Mouse (Mus musculus): Measurements from ENCODE around the gene Nin.

Nin gene

GRCm38 (mm10) chr12:70119552-70119951, 6.0 kb upstream of the Nin start:
- no peak for DNase-seq (ENCODE audit: low spot score)

DNA sequence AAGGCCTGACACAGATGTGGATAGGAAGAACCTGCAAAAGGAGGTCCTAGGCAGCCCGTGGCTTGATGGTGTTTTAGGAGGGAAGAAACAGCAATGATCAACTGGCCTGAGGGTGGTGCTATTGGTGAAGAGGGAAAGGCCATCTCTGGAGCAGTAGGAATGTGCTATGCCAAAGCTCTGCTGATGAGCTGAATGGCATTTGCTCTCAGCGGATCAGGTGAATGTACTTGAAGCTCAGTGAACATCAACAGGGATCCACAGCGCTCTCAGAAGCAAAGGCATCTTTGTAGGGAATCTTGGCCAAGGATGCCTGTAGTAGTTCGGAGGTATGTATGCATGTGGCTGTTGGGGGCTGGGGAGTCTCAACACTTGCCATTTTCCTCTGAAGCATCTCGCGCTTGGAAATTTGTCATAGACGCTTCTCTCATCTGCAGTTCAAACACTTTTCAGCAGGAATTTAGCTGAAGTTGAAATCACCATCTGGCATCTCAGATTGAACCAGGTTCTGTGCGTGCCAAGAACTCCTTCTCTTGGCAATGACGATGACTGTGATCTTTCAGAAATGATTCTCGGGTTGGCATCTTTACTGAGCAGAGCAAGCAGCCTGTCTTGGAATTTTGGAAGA, 5.3 kb upstream of the Nin start:
- no peak for DNase-seq (ENCODE audit: low spot score)

- DNase-seq (ENCODE audit: low spot score): no peak
These were observed 3.6 kb upstream of the Nin start for GRCm38 (mm10) chr12:70117146-70117545.

DNA sequence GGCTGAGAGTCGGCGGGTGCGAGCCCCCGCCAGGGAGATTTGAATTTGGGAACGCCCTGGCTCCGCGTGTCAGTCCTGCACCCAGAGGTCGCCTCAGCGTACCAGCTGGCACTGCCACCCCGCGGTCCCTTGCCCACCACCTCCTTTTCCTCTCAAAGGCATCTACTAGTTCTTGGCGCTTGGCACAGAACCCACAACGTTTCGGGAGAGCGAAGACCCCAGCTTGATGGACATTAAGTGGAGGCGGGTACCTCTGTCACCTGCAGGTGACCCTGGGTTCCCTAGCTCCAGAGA, 1.5 kb downstream of the Nin start:
- no peak for DNase-seq (ENCODE audit: low spot score)

DNA sequence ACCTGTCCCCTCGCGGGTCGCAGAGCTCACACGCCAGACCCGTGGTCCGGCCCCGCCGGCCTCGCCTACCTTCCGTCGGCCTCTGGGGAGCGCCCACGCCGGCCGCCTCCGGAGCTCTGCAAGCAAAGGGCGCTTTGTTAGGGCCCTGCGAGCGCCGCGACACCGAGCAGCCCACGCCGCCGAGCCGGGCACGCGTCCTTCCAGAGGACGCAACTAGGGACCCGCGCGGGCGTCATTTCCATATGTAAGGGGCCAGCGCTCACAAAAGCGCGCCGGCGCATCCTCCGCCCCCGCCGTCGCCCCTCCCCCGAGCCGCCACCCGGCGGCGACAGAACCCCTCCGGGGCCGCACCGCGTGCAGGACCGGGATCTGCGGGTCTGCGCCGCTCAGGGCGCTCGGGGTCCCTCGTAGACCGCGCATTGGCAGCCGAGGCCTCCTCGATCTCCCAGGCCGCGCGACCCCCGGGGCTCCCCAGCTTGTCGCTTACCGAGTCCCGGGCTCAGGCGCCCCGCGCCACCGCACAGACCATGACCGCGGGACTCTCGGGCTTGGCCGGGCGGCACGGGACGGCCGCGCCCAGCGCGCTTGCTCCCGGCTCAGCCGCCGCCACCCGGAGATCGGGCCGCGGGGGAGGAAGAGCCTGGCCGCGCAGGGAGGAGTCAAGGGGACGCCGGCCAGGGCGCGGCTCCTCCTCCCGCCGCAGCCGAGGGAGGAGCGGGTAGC, 2.0 kb downstream of the Nin start:
- DNase-seq (ENCODE audit: low spot score): peak; percentile 78

DNA sequence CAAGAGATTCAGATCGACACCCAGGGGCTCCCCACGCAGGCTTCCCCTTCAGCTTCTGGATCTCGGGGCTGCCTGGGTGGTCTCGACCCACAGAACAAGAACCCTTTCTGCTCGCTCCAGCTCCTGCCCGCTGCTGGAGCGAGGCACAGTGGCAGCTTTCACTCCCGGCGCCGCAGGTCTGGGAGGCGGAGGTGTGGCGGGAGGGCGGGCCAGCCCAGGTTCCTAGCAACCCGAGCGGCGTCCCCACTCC, 2.5 kb downstream of the Nin start:
- DNase-seq (ENCODE audit: low spot score): no peak

DNA sequence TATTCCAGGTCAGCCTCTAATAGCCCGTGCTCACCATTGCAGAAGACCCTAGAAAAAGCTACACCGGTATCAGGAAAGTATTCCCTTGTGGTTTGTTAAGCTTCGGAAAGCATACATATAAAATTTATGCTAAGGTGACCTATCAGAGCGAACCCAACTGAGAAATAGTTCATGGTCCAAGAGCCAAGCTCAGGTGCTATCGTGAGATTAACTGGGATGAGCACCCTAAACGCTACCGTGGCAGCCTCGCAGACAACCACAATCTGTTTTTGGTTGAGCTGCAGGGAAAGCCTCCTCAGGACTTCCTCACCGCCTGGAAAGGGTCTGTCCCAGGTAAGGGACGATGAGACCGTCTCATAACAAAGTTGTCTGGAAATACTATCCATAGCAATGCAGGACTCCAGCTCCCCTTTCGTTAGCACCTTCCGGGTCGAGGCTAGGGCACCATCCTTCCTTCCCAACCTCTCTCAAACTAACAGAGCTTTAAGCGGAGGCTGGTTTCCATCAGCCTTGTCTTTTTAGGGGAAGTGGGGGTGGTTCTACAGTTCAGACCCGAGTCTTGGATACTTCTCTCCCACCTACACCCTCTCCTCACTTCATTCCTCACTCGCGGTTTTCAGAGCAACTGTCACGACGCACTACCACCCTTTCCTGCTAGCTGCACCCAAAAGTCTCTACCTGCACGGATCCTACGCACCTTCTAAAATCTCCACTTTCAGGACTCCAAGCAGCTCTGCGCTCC, 3.0 kb downstream of the Nin start:
- DNase-seq (ENCODE audit: low spot score): no peak

- no peak for DNase-seq (ENCODE audit: low spot score)
These were observed 3.6 kb downstream of the Nin start for GRCm38 (mm10) chr12:70109921-70110320.

DNA sequence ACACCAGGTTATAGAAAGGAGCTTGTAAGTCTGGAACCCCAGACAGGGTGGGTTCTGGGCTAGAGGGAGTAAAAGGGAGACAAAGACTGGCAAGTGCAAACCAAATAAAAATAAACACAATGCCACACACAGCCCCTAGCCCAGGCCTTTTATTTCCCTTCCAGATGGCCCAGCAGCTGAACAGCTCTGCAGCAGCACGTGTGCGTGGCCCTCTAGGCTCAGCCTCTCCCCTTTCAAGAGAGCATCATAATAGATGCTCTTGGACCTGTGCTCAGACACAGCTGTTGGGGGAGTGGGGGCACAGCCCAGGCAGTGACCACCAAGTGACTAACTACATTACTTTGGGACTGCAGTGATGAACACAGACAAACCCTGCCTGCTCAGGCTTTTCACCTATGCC, 5.4 kb downstream of the Nin start:
- no peak for DNase-seq (ENCODE audit: low spot score)

GRCm38 (mm10) chr12:70106508-70106907, 7.0 kb downstream of the Nin start:
- peak; percentile 65 for DNase-seq (ENCODE audit: low spot score)

DNA sequence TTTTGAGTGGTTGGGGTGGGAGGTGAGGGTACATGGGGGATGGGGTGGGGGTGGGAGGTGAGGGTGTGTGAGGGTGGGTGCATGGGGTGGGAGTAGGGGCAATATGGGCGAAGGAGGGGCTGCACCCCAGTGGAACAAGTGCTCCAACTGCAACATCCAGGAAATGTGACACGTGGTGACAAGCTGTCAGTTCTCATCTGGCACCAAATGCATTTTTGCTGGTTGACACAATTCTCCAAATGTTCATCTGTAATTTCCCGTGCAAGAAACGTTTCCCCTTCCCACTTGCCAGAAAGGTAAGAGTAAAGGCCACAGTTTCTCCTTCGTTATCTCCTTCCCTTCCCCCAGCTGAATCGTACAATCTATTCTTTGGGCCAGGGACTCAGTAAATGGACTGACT, 7.6 kb downstream of the Nin start:
- no peak for DNase-seq (ENCODE audit: low spot score)

DNA sequence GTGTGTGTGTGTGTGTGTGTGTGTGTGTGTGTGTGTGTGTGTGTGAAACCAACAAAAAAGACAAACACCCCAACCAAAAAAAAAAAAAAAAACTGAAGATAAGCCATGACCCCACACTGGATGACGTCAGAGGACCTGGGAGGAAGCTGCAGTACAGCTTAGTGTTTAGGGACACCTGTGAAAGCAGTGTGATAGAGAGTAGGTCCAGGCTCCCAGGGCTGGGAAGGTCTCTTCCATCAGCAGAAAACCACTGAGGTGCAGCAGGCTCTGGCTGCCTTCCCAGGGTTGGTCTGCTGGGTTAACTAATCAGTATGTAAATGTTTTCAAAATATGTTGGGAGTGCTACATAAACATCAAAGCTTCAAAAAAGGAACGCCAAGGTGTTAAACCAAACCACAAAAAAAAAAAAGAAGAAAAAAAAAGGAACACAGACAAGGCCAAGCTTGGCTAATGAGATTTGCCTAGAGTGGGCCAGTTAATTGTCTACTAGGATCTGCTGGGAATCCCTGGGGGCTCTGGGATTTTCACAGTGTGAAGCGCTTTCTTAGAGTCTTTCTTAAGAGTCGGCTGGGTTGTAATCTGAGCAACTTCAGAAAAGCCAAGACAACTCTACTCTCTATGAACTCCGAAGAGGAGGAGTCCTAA, 8.6 kb downstream of the Nin start:
- no peak for DNase-seq (ENCODE audit: low spot score)

DNA sequence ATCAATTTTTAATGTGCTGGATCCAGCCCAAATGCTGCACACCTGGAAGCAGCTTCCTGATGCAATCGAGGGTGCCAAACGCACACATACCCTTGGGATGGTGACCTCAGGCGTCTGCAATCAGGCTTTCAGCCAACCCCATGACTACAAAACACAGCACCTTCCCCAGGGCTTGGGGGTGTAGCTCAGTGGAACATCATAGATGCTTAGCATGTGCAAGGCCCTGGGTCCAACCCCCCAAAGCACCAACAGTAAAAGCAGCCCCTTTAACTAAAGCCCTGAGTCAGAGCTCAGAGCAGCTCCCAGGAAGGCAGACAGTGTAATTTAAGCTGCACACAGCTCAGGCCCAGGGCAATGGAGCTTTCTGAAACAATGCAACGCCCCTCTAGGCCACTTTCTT, 9.3 kb downstream of the Nin start:
- no peak for DNase-seq (ENCODE audit: low spot score)

DNA sequence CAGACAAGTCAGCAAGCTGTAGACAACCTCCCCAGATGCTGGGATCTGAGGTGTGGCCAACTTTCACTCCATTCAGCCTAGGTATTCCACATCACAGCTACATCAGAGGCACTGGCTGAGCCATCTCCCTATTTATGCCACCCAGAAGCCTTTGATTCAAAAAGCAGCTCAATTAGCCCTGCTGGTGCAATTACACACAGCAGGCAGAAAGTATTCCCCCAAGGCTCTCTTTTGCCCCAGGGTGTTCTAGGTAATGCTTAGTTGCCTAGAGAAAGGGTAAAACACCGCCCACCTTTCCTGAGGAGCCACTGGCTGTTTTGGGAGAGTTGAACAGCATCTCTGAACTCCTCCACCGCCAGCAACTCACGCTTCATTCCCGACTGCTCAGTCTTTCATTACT, 10.3 kb downstream of the Nin start:
- DNase-seq (ENCODE audit: low spot score): no peak

DNA sequence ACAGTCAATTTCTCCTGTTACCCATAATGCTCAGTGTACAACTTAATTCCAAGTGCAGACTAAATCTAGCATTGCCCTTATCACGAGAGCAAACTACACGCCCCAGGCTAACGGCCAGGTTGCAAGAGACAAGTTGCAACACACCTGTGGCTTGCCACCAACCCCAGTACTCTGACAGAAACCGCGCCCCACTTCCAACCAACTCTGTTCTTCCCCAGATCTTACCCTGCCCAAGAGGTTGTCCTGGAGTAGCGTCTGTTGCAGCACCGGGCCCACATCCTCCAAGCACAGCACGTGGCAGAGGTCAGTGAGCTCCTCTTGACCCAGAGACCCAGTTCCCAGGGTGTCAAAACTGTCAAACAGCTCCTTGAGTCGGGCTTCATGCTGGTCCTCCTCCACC, 11.1 kb downstream of the Nin start:
- DNase-seq (ENCODE audit: low spot score): no peak

- no peak for DNase-seq (ENCODE audit: low spot score)
These were observed 11.7 kb downstream of the Nin start for GRCm38 (mm10) chr12:70101823-70102222.

GRCm38 (mm10) chr12:70097901-70098300, 15.6 kb downstream of the Nin start:
- DNase-seq (ENCODE audit: low spot score): no peak

DNA sequence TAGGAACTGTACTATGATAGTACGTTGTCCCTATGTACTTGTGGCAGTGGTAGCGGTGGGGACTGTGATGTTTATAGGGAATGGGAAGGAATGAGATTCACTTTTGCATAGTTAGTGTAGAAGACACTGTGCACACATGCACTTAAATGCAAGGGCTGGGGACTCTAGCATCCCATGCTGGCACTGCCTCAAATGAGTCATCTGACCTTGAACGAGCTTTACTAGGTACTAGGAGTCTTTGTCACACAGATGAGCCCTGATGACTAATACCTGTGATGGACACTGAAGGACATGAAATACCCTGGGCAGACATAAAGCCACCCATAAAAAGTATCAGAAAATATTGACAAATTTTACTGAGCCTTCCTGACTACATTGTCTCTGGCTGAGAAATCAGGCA, 16.2 kb downstream of the Nin start:
- no peak for DNase-seq (ENCODE audit: low spot score)

DNA sequence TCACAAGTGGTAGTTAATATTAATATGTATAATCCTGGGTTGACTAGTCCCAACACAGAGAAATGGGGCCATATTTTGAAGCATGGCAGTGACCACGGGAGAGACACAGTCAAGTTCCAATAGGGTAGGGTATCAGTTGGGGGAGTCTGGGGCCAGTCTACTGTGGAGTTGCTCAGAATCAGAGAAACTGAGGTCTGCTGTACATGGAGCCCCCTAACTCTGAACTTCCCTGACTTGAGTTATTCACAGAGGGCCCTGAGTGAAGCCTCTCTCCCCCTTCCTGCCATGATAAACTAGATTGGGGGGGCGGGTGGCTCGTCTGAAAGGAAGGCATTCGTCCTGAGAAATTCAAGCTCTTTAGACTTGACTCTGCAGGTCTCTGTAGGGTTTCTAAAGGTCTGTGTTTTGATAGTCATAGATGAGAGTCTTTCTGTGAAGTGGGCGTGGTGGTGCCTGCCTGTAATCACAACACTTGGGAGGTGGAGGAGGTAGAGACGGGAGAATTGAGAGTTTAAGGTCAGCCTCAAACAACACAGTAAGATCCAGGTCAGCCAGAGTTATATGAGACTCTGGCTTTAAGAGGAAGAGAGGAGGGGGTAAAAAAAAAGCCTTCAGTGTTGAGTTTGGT, 20.1 kb downstream of the Nin start:
- no peak for DNase-seq (ENCODE audit: low spot score)

DNA sequence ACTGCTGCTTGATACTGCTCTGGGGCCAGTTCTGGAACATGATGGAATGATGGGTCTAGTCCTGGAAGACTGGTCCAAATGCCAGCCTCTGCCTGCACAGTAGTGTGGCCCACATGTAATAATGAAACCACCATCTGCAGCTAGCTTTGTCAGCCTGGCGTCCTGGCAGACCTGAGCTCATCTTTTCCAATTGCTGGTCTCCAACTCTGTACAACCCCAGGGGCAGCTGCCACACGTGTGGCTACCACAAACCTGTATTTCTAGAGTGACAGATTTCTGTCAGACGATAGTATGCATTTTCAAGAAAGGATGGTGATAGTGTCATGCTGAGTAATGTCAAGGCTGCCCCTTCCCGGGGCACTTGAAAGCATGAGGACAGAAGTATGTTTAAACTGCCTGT, 25.2 kb downstream of the Nin start:
- no peak for DNase-seq (ENCODE audit: low spot score)

DNA sequence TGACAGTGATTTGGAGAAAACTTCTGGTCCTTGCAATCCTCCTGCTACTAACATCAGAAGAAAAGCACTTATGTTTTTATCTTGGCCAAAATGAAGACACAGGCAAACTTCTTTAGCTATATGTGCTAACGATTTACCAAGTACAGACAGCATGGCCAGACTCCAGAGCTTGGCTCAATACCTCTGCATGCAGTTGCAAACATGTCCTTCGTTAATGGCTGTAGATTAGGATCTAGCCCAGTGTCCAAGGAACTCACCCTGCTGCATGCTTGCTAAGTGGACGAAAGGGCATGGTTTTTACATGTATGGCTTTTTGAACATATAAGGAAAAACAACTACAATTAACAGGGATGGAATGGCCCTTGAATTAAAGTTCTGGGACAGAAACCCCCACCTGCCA, 28.2 kb downstream of the Nin start:
- DNase-seq (ENCODE audit: low spot score): no peak

GRCm38 (mm10) chr12:70084198-70084597, 29.3 kb downstream of the Nin start:
- no peak for DNase-seq (ENCODE audit: low spot score)

DNA sequence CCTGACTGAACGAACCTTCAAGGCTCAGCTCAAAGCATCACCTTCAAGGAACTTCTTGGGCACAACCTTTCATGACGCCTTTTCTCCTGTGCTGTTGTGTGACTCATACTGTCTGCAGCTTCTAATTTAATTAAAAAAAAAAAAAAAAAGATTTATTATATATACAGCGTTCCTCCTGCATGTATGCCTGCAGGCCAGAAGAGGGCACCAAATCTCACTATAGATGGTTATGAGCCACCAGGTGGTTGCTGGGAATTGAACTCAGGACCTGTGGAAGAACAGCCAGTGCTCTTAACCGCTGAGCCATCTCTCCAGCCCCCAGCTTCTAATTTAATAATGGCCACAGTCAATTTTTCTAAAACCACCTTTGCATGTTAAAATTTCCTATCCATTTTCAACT, 29.8 kb downstream of the Nin start:
- DNase-seq (ENCODE audit: low spot score): no peak
